Mouse (Mus musculus) bone marrow macrophage, adult 2 months (primary cell): ENCODE data around the gene Cpxm2.

Experiments used
- CTCF ChIP-seq: IDR thresholded peaks from 2 replicates; pipeline ENCODE4 v1.5.1; 2012; ENCODE audit warnings: low read depth, mild to moderate bottlenecking, low read length, moderate library complexity
- POLR2A ChIP-seq: IDR thresholded peaks from 2 replicates; pipeline ENCODE4 v1.6.1; 2012; ENCODE audit warnings: mild to moderate bottlenecking, low read depth, low read length, borderline replicate concordance

DNA sequence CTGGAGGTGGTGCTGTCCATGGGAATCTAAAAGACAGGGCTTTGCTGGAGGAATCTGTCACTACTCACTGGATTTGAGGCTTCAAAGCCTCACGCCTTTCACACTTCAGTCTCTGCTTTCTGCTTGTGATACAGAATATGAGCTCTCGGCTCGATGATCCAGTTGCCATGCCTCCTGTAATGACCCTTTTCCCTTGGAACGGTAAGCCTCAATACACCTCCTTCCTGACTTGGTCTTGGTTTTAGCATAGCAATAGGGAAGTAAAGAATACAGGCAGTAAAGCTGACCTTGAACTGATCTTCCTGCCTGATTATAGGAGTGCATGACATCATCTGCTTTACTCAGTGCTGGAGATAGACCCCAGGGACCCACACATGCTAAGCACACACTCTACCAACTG, 49.2 kb downstream of the Cpxm2 start:
- TF ChIP-seq CTCF (no peak), POLR2A (no peak)
